Mouse (Mus musculus): Measurements from ENCODE around the gene Polg2. TPM values are rescaled to one million over a fixed set of nuclear protein-coding genes. Genes with fewer than 3 reads are reported as not detected.
A peak's percentile ranks its signal among the peaks of the same experiment; 100 is the strongest.
"Not testable (repeated sequence)": the region's sequence is repeated elsewhere in the genome, so short reads cannot be mapped to it uniquely, and the experiment has no call there.

Gene Polg2
- polyA plus RNA-seq, 1 experiment from 2014 or later = 7.9 TPM

DNA sequence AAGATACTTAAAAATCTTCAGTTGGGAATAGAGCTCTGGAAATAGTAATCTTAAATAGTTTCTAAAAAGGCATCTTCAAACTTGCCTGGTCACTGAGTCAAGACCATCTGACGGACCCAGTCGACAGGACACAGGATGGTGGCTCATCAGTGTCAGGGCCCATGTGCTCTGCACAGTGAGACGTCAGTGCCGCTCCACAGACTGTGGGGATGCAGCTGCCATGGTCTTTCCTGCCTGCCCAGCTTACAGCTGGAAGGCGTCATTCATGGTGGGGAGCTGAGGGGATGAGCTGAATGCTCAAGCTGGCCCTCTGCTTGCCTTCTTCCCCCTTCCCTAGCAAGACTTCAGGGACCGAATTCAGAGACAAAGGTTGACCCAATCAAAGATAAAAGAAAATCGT, 37.0 kb upstream of the Polg2 start:
- H3K36me3 ChIP-seq (replicated peaks; ENCODE audit: insufficient read depth, low read length) = peaks cover 74% of the 10 kb centered on the region
- ATAC-seq = no peak

DNA sequence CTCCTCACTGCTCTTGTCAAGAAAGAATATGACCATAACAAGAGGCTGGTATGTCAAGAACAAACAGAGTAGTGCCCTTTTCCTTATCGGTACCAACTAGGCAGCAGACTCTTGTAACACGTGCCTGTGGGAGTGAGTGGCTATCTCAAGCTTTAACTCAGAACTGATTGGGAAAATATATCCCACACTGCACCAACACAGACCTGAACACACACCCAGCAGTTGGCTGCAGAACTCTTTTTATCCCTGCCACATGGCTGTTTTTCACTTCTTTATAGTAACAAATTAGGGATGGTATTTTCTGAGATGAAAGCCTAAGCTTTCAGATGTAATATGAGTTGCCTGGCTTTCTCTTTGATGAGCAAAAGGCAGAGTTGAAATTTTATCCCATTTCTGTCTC, 36.4 kb upstream of the Polg2 start:
- Histone ChIP-seq H3K27me3 (ENCODE audit: insufficient read depth, low read length) (no peaks in the 10 kb centered on the region), H3K4me3 (ENCODE audit: low read depth, low read length) (no peak overlapping the region), H3K9me3 (ENCODE audit: low read length) (no peaks in the 10 kb centered on the region), H3K36me3 (replicated peaks; ENCODE audit: insufficient read depth, low read length) (peaks cover 76% of the 10 kb centered on the region), H3K9ac (replicated peaks) (no peak overlapping the region), H3K4me1 (ENCODE audit: insufficient read depth) (peaks cover 18% of the 10 kb centered on the region; the same call in 1 of the 2 replicates), H3K4me2 (ENCODE audit: low read depth, low read length) (no peak overlapping the region), H3K27ac (ENCODE audit: low read depth) (no peak overlapping the region)
- no peak for TF ChIP-seq CTCF (IDR thresholded peaks at IDR 0.05; ENCODE audit: low read depth)
- WGBS (ENCODE audit: insufficient replicate concordance) = 74% methylated on average over 2 of the region's 2 CpGs
- no peak for DNase-seq
- no peak for ATAC-seq

More for the DNA sequence above, 37.0 kb upstream of the Polg2 start:
- no peak for DNase-seq
- Histone ChIP-seq H3K9ac (replicated peaks) (no peak overlapping the region), H3K4me2 (ENCODE audit: low read depth, low read length) (no peak overlapping the region), H3K27me3 (ENCODE audit: insufficient read depth, low read length) (no peaks in the 10 kb centered on the region), H3K27ac (ENCODE audit: low read depth) (no peak overlapping the region), H3K4me1 (ENCODE audit: insufficient read depth) (peaks cover 18% of the 10 kb centered on the region; the same call in 1 of the 2 replicates), H3K4me3 (ENCODE audit: low read depth, low read length) (no peak overlapping the region), H3K9me3 (ENCODE audit: low read length) (no peaks in the 10 kb centered on the region)
- TF ChIP-seq EP300 (IDR thresholded peaks at IDR 0.05; ENCODE audit: low read depth) (no peak), CTCF (IDR thresholded peaks at IDR 0.05; ENCODE audit: low read depth) (no peak)
- 85% methylated on average over 7 of the region's 7 CpGs for WGBS (ENCODE audit: insufficient replicate concordance)

DNA sequence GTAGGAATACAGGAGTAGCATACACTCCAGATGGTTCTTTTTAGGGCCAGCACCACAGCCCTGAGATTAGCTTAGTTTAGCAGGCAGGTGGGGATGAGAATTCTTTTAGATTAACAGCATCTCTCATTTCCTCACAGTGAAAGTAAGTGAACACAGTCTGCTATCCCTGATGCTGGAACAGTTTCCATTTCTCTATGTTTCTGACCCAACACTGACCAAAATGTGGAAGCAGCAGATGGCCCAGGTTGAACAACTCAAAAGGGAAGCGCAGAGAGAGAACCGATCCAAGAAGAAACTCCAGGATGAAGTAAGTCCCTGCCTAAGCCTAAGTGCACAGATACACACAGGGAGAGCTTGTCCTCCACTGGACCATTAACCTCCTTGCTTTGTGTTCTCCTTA, 36.0 kb upstream of the Polg2 start:
- TF ChIP-seq CTCF (IDR thresholded peaks at IDR 0.05; ENCODE audit: low read depth) (no peak), EP300 (IDR thresholded peaks at IDR 0.05; ENCODE audit: low read depth) (no peak)
- Histone ChIP-seq H3K27ac (ENCODE audit: low read depth) (no peak overlapping the region), H3K27me3 (ENCODE audit: insufficient read depth, low read length) (no peaks in the 10 kb centered on the region), H3K4me1 (ENCODE audit: insufficient read depth) (peaks cover 18% of the 10 kb centered on the region; the same call in 1 of the 2 replicates), H3K4me3 (ENCODE audit: low read depth, low read length) (no peak overlapping the region), H3K36me3 (replicated peaks; ENCODE audit: insufficient read depth, low read length) (peaks cover 75% of the 10 kb centered on the region), H3K9ac (replicated peaks) (no peak overlapping the region), H3K4me2 (ENCODE audit: low read depth, low read length) (no peak overlapping the region), H3K9me3 (ENCODE audit: low read length) (no peaks in the 10 kb centered on the region)
- 84% methylated on average over 2 of the region's 2 CpGs for WGBS (ENCODE audit: insufficient replicate concordance)
- no peak for ATAC-seq
- DNase-seq = no peak

DNA sequence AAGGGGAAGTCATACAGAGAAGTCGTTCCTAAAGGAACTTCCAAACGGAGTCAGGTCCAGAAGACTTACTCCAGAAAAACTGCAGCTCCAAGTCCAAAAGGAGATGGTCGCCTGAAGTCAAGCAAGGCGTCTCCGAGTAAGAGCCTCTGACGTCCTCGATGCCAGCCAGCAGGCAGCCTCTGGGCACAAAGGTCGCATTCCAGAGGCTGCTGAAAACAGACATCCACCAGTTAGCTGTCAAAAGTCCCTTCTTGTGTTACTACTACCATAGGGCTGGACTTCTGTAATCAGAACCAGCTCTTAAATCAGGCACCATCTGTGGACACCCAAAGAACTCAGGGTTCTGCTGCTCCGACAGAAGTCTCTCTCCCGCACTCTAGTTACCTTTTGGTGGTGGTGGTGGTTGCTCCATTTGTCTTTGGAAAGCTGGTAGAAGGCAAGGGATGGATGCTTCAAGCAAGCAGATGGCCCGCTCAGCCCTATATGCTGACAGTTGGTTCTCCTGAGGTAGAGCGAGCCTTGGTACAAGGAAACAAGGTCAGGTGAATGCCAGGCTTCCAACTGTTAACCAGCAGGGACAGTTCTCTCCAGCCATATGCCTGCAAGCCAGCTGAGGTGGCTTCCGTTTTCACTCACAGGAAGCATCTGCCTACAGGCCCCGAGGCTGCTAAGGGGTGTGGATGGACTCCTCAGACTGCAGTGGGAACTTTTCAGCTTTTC, 35.4 kb upstream of the Polg2 start:
- Histone ChIP-seq H3K9ac (replicated peaks) (no peak overlapping the region), H3K4me3 (ENCODE audit: low read depth, low read length) (no peak overlapping the region), H3K36me3 (replicated peaks; ENCODE audit: insufficient read depth, low read length) (peaks cover 72% of the 10 kb centered on the region), H3K27me3 (ENCODE audit: insufficient read depth, low read length) (no peaks in the 10 kb centered on the region), H3K27ac (ENCODE audit: low read depth) (0 out of 2 replicates have a peak overlapping the region, but pooled peaks have one; percentile 22), H3K4me2 (ENCODE audit: low read depth, low read length) (no peak overlapping the region), H3K4me1 (ENCODE audit: insufficient read depth) (peaks cover 18% of the 10 kb centered on the region; the same call in 1 of the 2 replicates), H3K9me3 (ENCODE audit: low read length) (no peaks in the 10 kb centered on the region)
- TF ChIP-seq EP300 (IDR thresholded peaks at IDR 0.05; ENCODE audit: low read depth) = no peak
- TF ChIP-seq CTCF (IDR thresholded peaks at IDR 0.05; ENCODE audit: low read depth) = no peak
- WGBS (ENCODE audit: insufficient replicate concordance) = 76% methylated on average over 14 of the region's 14 CpGs
- ATAC-seq (no peak), DNase-seq (no peak)

- TF ChIP-seq CTCF (IDR thresholded peaks at IDR 0.05; ENCODE audit: low read depth) (no peak), EP300 (IDR thresholded peaks at IDR 0.05; ENCODE audit: low read depth) (peak; percentile 18; the same call in 1 of the 2 replicates)
- Histone ChIP-seq H3K4me2 (ENCODE audit: low read depth, low read length) (no peak overlapping the region; the same call in 1 of the 2 replicates), H3K9me3 (ENCODE audit: low read length) (no peaks in the 10 kb centered on the region), H3K27me3 (ENCODE audit: insufficient read depth, low read length) (no peaks in the 10 kb centered on the region), H3K4me1 (ENCODE audit: insufficient read depth) (peaks cover 12% of the 10 kb centered on the region; the same call in 1 of the 2 replicates), H3K27ac (ENCODE audit: low read depth) (peak overlapping the region; percentile 80), H3K4me3 (ENCODE audit: low read depth, low read length) (no peak overlapping the region), H3K36me3 (replicated peaks; ENCODE audit: insufficient read depth, low read length) (peaks cover 65% of the 10 kb centered on the region), H3K9ac (replicated peaks) (no peak overlapping the region)
- 68% methylated on average over 7 of the region's 7 CpGs for WGBS (ENCODE audit: insufficient replicate concordance)
- DNase-seq (no peak), ATAC-seq (peak; percentile 92)
These were observed 33.2 kb upstream of the Polg2 start for GRCm38 (mm10) chr11:106812410-106813136.

GRCm38 (mm10) chr11:106807442-106807841, 28.1 kb upstream of the Polg2 start:
- not testable (repeated sequence) for DNase-seq; ATAC-seq; H3K9ac ChIP-seq (replicated peaks); H3K27me3 ChIP-seq (ENCODE audit: insufficient read depth, low read length); H3K4me3 ChIP-seq (ENCODE audit: low read depth, low read length); H3K9me3 ChIP-seq (ENCODE audit: low read length); H3K4me2 ChIP-seq (ENCODE audit: low read depth, low read length); H3K4me1 ChIP-seq (ENCODE audit: insufficient read depth); H3K27ac ChIP-seq (ENCODE audit: low read depth)
- H3K36me3 ChIP-seq (replicated peaks; ENCODE audit: insufficient read depth, low read length) = peaks cover 35% of the 10 kb centered on the region
- 60% methylated on average over 1 of the region's 1 CpGs for WGBS (ENCODE audit: insufficient replicate concordance)

Measured in liver, postnatal 0 days (tissue).